Mouse (Mus musculus): ENCODE measurements around the gene Mup5.
"Not testable (repeated sequence)": the region's sequence is repeated elsewhere in the genome, so short reads cannot be mapped to it uniquely, and the experiment has no call there.

The Mup5 gene

DNA sequence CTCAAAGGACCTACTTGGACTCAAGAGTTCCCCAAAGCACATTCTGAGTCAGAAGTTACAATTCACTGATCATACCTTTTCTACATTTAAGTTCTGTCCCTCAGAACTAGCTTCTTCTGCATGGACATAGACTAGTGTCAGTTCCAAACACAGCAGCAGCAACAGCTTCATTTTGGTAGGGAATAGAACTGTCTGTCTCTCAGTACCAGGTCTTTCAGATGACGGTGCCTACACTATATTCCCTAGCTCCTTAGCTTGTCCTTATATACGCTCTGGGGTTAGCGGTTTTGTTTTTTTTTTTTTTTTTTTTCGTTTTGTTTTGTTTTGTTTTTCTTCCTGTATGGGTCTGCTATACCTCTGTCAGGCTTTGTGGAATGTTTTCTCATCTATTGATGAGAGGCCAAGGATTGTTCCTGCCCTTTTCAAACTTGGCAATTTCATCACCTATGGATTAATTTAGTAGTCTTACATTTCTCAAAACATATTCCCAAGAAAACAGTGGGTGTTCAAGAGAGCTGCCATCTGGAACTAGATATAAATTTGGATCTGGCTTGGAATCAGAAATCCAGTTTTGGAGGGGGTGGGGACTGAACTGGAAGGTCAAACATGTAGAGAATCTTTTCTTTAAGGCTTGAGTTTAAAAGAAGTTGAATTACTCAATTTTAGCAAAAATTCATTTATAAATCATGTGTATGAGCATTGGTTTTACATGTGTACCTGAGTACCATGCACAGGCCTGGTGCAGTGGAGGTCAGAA lies at the start of gene Mup5:
Mup5 (minus strand) TSS at position 282 of the 757 bp plus-strand sequence.
- no peak for DNase-seq (ENCODE audit: low spot score)

DNA sequence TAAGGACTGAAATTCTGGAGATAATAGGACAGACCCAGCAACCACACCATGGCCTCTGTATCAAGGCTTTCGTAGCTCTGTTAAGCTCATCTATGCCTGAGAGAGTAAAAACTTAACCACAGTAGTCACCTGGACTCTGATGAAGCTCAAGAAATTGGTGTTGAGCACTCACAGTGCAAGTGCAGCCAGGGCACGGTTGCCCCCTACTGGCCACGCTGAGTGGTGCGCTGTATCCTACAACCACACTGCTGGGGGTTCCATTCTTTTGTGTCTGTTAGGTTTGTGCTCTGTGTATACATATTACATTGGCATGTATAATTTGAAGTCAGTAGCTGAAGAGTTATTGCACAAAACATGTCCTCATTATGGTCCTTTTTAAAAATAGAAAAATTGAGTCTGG lies 23.1 kb upstream of the Mup5 start:
- DNase-seq (ENCODE audit: low spot score): peak; percentile 43

- DNase-seq (ENCODE audit: low spot score): peak; percentile 66
These were observed 21.0 kb upstream of the Mup5 start for GRCm38 (mm10) chr4:61855831-61856698.

DNA sequence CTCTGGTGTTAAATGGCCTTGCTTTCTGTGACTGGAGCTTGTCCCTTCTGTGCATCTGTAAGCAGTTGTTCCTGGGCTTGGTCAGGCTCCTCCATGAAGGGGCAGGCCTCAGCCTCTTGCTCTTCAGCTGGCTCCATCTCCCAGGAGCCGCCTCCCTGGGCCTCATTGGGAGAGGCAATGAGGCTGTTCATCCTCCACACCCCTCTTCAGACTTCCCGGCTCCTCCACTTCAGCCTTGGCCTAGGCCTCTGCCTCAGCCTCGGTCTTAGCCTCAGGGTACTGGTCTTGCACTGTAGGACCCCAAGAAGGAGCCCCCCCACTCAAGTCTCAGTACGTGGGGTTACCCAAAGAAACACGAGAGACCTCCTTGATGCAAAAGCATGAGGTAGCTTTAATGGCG lies 20.3 kb upstream of the Mup5 start:
- no peak for DNase-seq (ENCODE audit: low spot score)

DNA sequence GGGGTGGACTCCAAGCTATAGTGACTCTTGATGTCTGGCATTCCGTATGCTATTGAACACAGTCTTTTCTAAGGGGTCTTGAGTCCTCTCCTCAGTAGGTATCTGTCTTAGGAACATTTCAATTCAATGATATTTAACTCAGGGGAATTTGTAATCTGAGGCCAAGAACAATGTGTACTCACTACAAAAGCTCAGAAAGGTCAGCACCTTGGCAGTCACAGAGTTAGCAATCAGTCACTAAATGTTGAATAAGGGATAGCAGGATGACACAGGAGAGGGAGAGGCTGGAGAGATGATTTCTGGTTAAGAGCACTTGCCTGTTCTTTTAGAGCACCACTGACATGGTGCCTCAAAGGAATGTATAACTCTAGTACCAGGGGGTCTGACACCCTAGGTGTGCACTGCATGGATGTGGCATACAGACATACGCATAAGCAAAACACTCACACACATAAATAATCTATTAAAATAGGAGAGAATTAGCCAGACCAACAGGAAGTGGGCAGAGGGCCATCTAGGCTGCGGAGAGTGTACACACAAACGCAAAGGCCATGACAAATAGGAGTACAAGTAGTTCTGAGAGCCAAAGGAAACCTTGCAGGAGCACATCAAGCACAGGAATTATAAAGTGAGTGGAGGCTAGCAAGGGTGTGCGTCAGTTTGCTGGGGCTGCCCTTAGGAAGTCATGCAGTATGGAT lies 9.9 kb upstream of the Mup5 start:
- DNase-seq (ENCODE audit: low spot score): peak; percentile 29

GRCm38 (mm10) chr4:61829211-61829610 lies 5.8 kb downstream of the Mup5 start:
- DNase-seq (ENCODE audit: low spot score): no peak

- DNase-seq (ENCODE audit: low spot score): no peak
These were observed 11.8 kb downstream of the Mup5 start for GRCm38 (mm10) chr4:61823185-61823584.

DNA sequence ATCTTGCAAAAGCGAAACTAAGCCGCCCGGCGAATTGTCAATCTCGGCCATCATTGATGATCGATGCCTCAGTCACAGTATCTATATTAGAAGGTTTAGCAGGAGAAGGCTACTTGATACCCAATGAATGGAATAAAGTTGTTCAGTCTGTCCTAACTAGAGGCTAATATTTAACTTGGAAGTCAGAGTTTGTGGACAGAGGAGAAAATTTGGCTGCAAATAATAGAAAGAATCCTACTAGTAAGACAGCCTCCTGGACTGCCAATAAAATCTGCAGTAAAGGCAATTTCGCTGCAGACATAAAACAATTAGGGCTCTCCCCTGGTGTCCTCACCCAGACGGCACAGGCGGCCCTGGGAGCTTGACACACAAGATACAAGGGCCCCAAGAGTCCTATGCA lies 12.5 kb downstream of the Mup5 start:
- not testable (repeated sequence) for DNase-seq (ENCODE audit: low spot score)

- DNase-seq (ENCODE audit: low spot score): no peak
These were observed 19.4 kb downstream of the Mup5 start for GRCm38 (mm10) chr4:61815602-61816001.

DNA sequence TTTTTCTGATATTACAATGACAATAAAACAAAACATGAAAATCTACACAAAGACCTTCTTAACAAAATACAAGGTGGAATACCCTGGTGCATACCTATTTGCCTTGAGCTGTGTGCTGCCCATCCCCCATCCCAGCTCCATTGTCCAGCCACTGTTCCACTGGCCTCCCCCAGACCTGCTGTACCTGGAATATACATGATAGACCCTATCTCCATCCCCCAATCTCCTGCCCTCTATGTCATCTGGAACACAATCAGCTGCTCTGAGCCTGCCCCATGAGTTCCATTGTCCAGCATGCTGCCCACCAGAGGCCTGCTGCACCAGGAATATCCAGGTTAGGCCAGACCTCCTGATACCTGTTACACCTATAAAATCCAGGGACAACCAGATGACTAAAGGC lies 21.6 kb downstream of the Mup5 start:
- no peak for DNase-seq (ENCODE audit: low spot score)

DNA sequence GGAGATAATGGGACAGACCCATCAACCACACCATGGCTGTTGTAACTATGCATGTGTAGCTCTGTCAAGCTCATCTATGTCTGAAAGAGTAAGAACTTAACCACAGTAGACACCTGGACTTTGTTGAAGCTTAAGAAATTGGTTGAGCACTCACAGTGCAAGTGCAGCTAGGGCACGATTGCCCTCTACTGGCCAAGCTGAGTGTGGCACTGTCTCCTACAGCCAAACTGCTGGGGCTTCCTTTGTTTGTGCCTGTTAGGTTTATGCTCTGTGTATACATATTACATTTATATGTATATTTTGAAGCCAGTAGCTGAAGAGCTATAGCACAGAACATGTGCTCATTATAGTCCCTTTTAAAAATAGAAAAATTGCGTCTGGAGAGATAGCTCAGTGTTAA lies 23.8 kb downstream of the Mup5 start:
- peak; percentile 55 for DNase-seq (ENCODE audit: low spot score)

- DNase-seq (ENCODE audit: low spot score): not testable (repeated sequence)
These were observed 26.1 kb downstream of the Mup5 start for GRCm38 (mm10) chr4:61808926-61809325.

DNA sequence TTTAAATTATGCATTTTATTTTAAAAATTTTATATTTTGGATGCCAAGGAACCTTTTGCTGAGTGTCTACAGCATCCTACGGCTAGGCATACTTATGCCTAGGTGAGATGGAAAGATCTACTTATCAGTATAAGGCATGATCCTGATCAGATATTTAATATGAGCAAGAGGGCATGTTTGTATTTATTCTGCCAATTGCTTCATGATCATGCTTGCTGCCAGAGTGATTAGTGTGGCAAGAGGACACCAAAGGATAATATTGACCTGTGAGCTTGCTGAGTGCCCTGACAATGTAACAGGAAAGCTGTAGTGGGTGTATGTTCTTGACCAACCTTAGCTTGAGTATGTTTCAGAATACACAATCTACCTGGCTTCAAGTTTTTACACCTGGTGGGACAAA lies 45.3 kb downstream of the Mup5 start:
- not testable (repeated sequence) for DNase-seq (ENCODE audit: low spot score)

DNA sequence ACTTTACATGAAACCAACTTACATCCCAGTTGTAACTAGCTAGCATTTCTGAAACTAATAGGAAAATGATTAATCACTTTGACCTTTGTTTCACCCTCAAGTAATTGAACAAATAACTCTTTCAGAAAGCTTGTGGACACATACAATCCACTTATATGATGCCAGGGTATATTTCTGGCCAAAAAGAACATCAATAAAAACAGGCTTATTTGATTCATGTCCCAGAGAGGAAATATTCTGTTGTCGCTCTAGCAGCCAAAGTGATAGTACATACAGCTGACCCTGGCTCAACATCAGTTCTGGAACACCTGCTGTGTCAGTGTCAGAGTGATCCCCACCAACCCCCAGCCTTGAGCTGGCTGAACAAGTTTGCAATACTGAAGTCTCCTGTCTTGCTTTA lies 50.8 kb downstream of the Mup5 start:
- DNase-seq (ENCODE audit: low spot score): not testable (repeated sequence)

GRCm38 (mm10) chr4:61782169-61782568 lies 52.9 kb downstream of the Mup5 start, which contains the start of gene Mup19:
TSS of gene Mup19 (minus strand) at chr4:61782269.
- not testable (repeated sequence) for DNase-seq (ENCODE audit: low spot score)
